Mouse (Mus musculus) lung, adult 2 months (tissue): ENCODE results near the gene Dnm1l.

Source experiments
- CTCF ChIP-seq: fragments of 200-500 bp; IDR thresholded peaks from 2 replicates; pipeline ENCODE4 v1.5.1; 2011; ENCODE audit warnings: mild to moderate bottlenecking, low read length, control low read depth; ENCODE audit not compliant: insufficient read depth
- POLR2A ChIP-seq: fragments of 200-500 bp; IDR thresholded peaks from 2 replicates; pipeline ENCODE4 v1.6.1; 2011; ENCODE audit warnings: low read depth, mild to moderate bottlenecking, control low read depth, low read length, borderline replicate concordance; ENCODE audit errors: extremely low read depth

DNA sequence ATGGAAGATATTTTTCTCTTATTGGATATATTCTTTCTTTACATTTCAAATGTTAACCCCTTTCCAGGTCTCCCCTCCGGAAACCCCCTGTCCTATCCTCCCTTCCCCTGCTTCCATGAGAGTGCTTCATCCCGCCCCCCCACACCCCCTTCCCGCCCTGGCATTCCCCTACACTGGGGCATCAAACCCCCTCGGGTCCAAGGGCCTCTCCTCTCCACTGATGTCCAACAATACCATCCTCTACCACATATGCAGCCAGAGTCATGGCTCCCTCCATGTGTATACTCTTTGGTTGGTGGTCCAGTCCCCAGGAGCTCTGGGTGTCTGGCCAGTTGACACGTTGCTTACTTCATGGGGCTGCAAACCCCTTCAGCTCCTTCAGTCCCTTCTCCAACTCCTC is 47.4 kb downstream of the Dnm1l start:
- TF ChIP-seq CTCF (no peak), POLR2A (no peak)
